Mouse (Mus musculus) kidney, embryonic 15.5 days (tissue): Measurements from ENCODE around the gene Tbc1d8b. TPM values are rescaled to one million over a fixed set of nuclear protein-coding genes. Genes with fewer than 3 reads are reported as not detected.
"Not testable (repeated sequence)": the region's sequence is repeated elsewhere in the genome, so short reads cannot be mapped to it uniquely, and the experiment has no call there.

ENCODE experiments used
- ATAC-seq: fragments of 200-750 bp; cut with Nextera tagmentation; replicated peaks from 2 replicates; pipeline ENCODE4 v1.8.0; 2017; ENCODE audit warnings: moderate TSS enrichment; ENCODE audit not compliant: low FRiP score
- H3K27ac ChIP-seq: fragments of 300-500 bp; sonication (generic); 2 replicates; pipeline ENCODE4 v1.5.1; 2015; ENCODE audit warnings: mild to moderate bottlenecking, inconsistent platforms
- H3K27me3 ChIP-seq: fragments of 300-500 bp; sonication (generic); 2 replicates; pipeline ENCODE4 v1.6.1; 2015; ENCODE audit warnings: inconsistent platforms
- H3K36me3 ChIP-seq: fragments of 300-500 bp; sonication (generic); 2 replicates; pipeline ENCODE4 v1.6.1; 2015; ENCODE audit warnings: inconsistent platforms
- H3K4me1 ChIP-seq: fragments of 300-500 bp; sonication (generic); 2 replicates; pipeline ENCODE4 v1.6.1; 2015; ENCODE audit warnings: inconsistent platforms
- H3K4me2 ChIP-seq: fragments of 300-500 bp; sonication (generic); 2 replicates; pipeline ENCODE4 v1.6.1; 2015; ENCODE audit warnings: moderate library complexity, mild to moderate bottlenecking, inconsistent platforms
- H3K4me3 ChIP-seq: fragments of 300-500 bp; sonication (generic); replicated peaks from 2 replicates; pipeline ENCODE4 v1.5.1; 2015; ENCODE audit warnings: mild to moderate bottlenecking, inconsistent platforms
- H3K9ac ChIP-seq: fragments of 300-500 bp; sonication (generic); 2 replicates; pipeline ENCODE4 v1.6.1; 2015; ENCODE audit warnings: mild to moderate bottlenecking, inconsistent platforms
- H3K9me3 ChIP-seq: fragments of 300-500 bp; sonication (generic); replicated peaks from 2 replicates; pipeline ENCODE4 v1.6.1; 2016; ENCODE audit warnings: inconsistent platforms
- WGBS: fragments of 180-500 bp; shearing (Covaris S2); methylation state at CpG from one replicate; pipeline ENCODE4 v1.1.7; 2015; ENCODE audit warnings: mixed read lengths; 5-methylcytosine and 5-hydroxymethylcytosine counted together
- polyA plus RNA-seq: library from polyadenylated mRNA; unstranded; fragments of >200 nt; fragmentation: Nextera tagmentation; extraction: Ambion mirVana; gene quantifications from 2 replicates; pipeline ENCODE4 v1.2.1, GENCODE M21; 2015

Tbc1d8b gene
- polyA plus RNA-seq, 1 experiment from 2014 or later, result 3.0 TPM

DNA sequence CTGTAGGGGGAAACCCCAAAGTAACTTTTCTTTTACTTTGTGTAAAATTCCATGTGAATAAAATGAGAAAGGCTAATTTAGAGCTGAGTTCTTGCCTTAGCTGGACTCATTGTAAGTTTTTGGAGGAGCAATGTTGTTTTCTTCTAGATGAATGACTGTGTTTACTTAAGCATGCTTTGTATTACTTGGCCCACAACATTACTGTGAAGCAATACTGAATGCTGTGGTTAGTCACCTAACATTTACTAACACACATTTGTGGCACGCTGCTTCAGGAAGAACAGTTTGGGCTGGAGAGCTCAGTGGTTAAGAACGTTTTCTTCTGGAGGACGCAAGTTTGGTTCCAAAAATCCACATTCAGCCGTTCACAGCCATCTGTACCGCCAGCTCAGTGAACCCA is 52.3 kb downstream of the Tbc1d8b start:
- no peak overlapping the region for H3K4me2 ChIP-seq
- no peak for ATAC-seq
- WGBS, result 88% methylated on average over 5 of the region's 5 CpGs

GRCm38 (mm10) chrX:139751855-139752254 is 67.1 kb downstream of the Tbc1d8b start:
- peaks cover 2% of the 10 kb centered on the region; the same call in 1 of the 2 replicates for H3K27me3 ChIP-seq
- H3K36me3 ChIP-seq, result peaks cover 4% of the 10 kb centered on the region; the same call in 1 of the 2 replicates
- WGBS, result 4% methylated on average over 1 of the region's 1 CpGs
- H3K27ac ChIP-seq, result no peak overlapping the region
- H3K9ac ChIP-seq, result no peak overlapping the region
- H3K4me2 ChIP-seq, result no peak overlapping the region
- no peak for ATAC-seq
- no peak overlapping the region for H3K4me3 ChIP-seq
- H3K4me1 ChIP-seq, result no peaks in the 10 kb centered on the region
- H3K9me3 ChIP-seq, result no peaks in the 10 kb centered on the region

More for the DNA sequence above, 52.3 kb downstream of the Tbc1d8b start:
- no peaks in the 10 kb centered on the region for H3K4me1 ChIP-seq
- H3K9me3 ChIP-seq, result no peaks in the 10 kb centered on the region
- H3K27me3 ChIP-seq, result peaks cover 18% of the 10 kb centered on the region
- no peak overlapping the region for H3K27ac ChIP-seq
- 0 out of 2 replicates have a peak, but pooled peaks cover 6% of the 10 kb centered on the region for H3K36me3 ChIP-seq
- no peak overlapping the region for H3K4me3 ChIP-seq
- no peak overlapping the region for H3K9ac ChIP-seq

DNA sequence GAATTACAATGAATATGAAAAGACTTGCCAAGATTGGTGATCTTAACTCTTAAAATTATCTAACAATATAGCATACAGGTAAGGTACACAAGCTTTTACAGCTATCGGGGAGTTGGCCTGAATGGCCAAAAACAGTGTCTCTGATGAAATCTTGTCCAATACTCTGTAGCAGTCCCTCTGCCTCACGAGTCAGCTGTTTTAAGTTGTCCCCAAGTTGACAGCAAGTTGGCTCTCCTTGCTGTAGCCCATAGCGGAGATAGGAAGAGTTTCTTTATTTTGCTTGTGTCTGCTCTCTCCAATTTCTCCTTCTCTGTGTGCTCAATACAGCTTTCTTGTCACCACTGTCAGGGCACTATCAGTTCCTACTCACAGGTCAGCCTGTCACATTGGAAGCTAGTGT is 73.8 kb downstream of the Tbc1d8b start:
- WGBS, result 81% methylated on average over 3 of the region's 3 CpGs
- not testable (repeated sequence) for H3K4me3 ChIP-seq, ATAC-seq

DNA sequence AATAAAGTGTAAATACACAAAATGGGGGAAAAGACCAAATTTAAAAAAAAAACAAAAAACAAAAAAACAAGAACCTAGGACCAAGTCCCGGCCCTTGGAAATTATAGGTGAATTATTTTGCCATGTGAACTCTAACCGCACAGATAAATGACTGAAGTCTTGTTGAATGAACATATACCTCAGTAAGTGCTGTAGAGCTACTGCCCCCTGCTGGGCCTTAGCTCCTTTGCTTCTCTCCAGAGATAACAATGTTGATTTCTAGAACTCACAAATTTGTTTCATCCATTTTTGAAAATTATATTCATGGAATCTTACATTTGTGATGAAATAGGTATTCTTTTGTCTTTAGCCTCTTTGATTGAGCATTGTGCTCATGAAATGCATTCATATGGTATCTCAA is 77.8 kb downstream of the Tbc1d8b start:
- no peak for ATAC-seq
- H3K27me3 ChIP-seq, result peaks cover 3% of the 10 kb centered on the region; the same call in 1 of the 2 replicates
- WGBS, result 81% methylated on average over 2 of the region's 2 CpGs

More for the DNA sequence above, 73.8 kb downstream of the Tbc1d8b start:
- not testable (repeated sequence) for H3K4me2 ChIP-seq, H3K27ac ChIP-seq, H3K36me3 ChIP-seq, H3K4me1 ChIP-seq, H3K27me3 ChIP-seq, H3K9me3 ChIP-seq, H3K9ac ChIP-seq

DNA sequence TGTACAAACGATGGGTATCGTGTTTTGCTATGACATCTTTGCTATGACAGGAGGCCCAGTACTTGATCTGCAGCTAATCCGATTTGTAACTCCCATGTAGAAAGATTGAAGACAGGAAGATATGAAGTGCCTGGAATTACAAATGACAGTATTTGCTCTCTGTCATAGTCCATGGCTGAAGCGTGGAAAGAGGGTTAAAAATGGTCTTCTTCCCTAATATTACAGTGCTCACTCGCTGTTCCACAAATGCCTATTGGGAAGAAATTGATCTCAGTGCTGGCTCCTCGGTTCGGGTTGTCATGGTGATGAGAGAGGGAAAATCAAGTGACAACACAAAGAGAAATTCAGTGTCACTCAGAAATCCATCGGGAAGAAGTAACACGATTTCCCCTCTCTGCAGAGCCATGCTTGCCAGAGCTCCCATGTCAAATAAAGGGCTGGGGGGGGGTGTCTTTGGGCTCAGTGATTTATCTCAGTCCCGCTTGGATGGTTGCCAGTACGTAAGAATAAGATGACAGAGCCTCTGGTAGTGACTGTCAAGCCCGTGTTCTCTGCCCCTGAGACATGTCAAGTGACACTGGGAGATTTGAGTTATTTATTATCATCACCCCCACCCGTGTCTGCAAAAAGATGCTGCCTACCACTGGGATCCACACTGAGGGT is 85.3 kb downstream of the Tbc1d8b start:
- Histone ChIP-seq H3K4me2 (no peak overlapping the region), H3K4me1 (no peaks in the 10 kb centered on the region), H3K9ac (no peak overlapping the region), H3K4me3 (no peak overlapping the region), H3K27me3 (peaks cover 36% of the 10 kb centered on the region), H3K36me3 (no peaks in the 10 kb centered on the region), H3K9me3 (no peaks in the 10 kb centered on the region), H3K27ac (no peak overlapping the region)
- no peak for ATAC-seq
- WGBS, result 75% methylated on average over 13 of the region's 13 CpGs

More for the DNA sequence above, 77.8 kb downstream of the Tbc1d8b start:
- H3K4me1 ChIP-seq, result no peaks in the 10 kb centered on the region
- no peaks in the 10 kb centered on the region for H3K36me3 ChIP-seq
- no peak overlapping the region for H3K9ac ChIP-seq
- no peak overlapping the region for H3K4me2 ChIP-seq
- no peak overlapping the region for H3K27ac ChIP-seq
- no peak overlapping the region for H3K4me3 ChIP-seq
- no peaks in the 10 kb centered on the region for H3K9me3 ChIP-seq

DNA sequence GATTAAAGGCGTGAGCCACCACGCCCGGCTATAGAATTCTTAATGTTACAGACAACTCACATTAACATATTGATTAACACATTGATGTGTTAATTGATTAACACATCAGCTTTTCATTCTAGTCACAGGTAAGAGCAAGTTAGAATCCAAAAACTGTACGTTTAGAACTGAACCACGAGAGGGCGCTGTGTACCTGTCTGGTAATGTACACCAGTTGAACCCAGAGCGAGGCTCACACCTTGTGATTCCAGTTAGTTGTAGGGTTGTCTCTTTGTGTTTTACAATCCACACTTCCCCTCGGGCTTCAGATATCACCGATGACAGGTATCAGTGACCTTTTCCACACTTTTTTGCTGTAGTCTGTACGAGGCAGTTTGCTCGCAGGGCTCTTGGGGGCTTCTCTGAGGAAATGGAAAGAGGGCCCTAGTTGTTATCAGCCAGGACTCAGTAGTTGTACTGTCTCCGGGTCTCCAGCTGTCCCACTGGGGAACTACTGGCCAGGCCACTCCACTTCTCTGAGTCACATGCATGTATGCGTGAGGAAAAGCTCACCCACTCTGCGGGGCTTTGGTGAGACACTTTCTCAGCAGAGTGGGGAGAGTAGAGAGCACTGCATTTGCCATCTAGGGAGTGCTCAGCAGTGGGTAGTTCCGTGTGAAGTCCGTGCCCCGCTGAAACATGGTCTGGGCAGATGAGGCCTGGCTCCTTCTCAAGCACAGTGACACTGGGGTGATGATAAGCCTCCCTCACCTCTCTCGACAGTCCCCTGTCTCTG is 89.7 kb downstream of the Tbc1d8b start:
- Histone ChIP-seq H3K9me3 (no peaks in the 10 kb centered on the region), H3K4me3 (no peak overlapping the region), H3K9ac (no peak overlapping the region), H3K27me3 (peaks cover 36% of the 10 kb centered on the region), H3K4me2 (no peak overlapping the region), H3K27ac (no peak overlapping the region), H3K4me1 (no peaks in the 10 kb centered on the region), H3K36me3 (no peaks in the 10 kb centered on the region)
- ATAC-seq, result peak; percentile 62; the same call in 1 of the 2 replicates
- 29% methylated on average over 18 of the region's 18 CpGs for WGBS

- no peaks in the 10 kb centered on the region for H3K4me1 ChIP-seq
- H3K4me2 ChIP-seq, result no peak overlapping the region
- no peak for ATAC-seq
- WGBS, result 60% methylated on average over 7 of the region's 7 CpGs
- H3K27ac ChIP-seq, result no peak overlapping the region
- H3K27me3 ChIP-seq, result peaks cover 32% of the 10 kb centered on the region
- no peaks in the 10 kb centered on the region for H3K9me3 ChIP-seq
- no peak overlapping the region for H3K9ac ChIP-seq
- no peak overlapping the region for H3K4me3 ChIP-seq
- H3K36me3 ChIP-seq, result no peaks in the 10 kb centered on the region
These were observed 90.4 kb downstream of the Tbc1d8b start for GRCm38 (mm10) chrX:139775084-139775612.

GRCm38 (mm10) chrX:139777357-139777756 is 92.6 kb downstream of the Tbc1d8b start:
- WGBS, result 42% methylated on average over 4 of the region's 4 CpGs
- H3K4me2 ChIP-seq, result no peak overlapping the region
- no peaks in the 10 kb centered on the region for H3K9me3 ChIP-seq
- peak; percentile 37; the same call in 1 of the 2 replicates for ATAC-seq
- H3K4me3 ChIP-seq, result no peak overlapping the region
- no peaks in the 10 kb centered on the region for H3K36me3 ChIP-seq
- H3K27ac ChIP-seq, result no peak overlapping the region
- peaks cover 31% of the 10 kb centered on the region for H3K27me3 ChIP-seq
- H3K9ac ChIP-seq, result no peak overlapping the region
- H3K4me1 ChIP-seq, result no peaks in the 10 kb centered on the region

DNA sequence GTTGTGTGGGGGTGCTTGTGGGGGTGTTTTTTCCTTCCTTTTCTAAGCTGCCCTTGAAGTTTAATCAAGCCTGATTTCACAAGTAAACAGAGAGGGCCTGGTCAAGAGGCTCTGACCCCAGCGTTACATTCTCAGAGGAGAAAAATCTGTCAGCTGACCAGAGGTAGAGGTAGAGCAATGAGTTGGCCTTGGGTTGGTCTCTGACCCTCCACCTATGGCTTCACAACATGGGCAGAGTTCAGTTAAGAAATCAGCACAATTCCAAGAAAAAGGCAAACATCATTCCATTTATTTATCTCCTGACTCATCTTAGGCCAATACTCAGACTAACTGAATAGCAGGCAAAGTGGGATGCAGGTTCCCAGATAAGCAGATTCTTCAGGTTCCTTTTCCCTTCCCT is 94.1 kb downstream of the Tbc1d8b start:
- H3K9ac ChIP-seq, result no peak overlapping the region
- H3K4me1 ChIP-seq, result no peaks in the 10 kb centered on the region
- peaks cover 36% of the 10 kb centered on the region for H3K27me3 ChIP-seq
- no peak for ATAC-seq
- 77% methylated on average over 1 of the region's 1 CpGs for WGBS
- H3K4me2 ChIP-seq, result no peak overlapping the region
- no peak overlapping the region for H3K27ac ChIP-seq
- no peak overlapping the region for H3K4me3 ChIP-seq
- no peaks in the 10 kb centered on the region for H3K36me3 ChIP-seq
- H3K9me3 ChIP-seq, result no peaks in the 10 kb centered on the region

- Histone ChIP-seq H3K27ac (no peak overlapping the region), H3K4me2 (no peak overlapping the region), H3K36me3 (no peaks in the 10 kb centered on the region), H3K4me3 (no peak overlapping the region), H3K4me1 (no peaks in the 10 kb centered on the region), H3K9ac (no peak overlapping the region), H3K27me3 (peaks cover 35% of the 10 kb centered on the region), H3K9me3 (no peaks in the 10 kb centered on the region)
- 77% methylated on average over 5 of the region's 5 CpGs for WGBS
- no peak for ATAC-seq
These were observed 94.6 kb downstream of the Tbc1d8b start for GRCm38 (mm10) chrX:139779401-139779800.

DNA sequence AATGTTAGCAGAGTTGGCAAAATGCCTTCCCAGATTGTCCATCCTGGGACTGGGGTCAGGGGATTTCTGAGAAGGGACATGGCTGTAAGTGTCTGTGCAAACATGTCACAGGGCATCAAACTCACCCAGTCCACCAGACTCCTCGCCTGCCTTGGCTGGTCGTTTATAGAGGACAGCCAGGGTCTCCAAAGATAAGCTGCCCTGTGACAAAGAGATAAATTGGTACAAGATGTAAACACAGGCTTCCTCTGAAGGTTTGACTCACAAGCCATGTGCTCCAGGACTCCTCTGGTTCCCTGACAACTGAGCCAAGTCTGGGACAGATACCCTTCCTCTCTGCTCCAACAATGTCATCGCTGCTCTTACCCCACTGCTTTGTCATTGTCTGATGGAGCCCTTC is 96.2 kb downstream of the Tbc1d8b start:
- no peak for ATAC-seq
- Histone ChIP-seq H3K4me2 (no peak overlapping the region), H3K4me3 (no peak overlapping the region), H3K27ac (no peak overlapping the region), H3K9me3 (no peaks in the 10 kb centered on the region), H3K9ac (no peak overlapping the region), H3K36me3 (no peaks in the 10 kb centered on the region), H3K4me1 (no peaks in the 10 kb centered on the region), H3K27me3 (peaks cover 30% of the 10 kb centered on the region)
- WGBS, result 62% methylated on average over 3 of the region's 3 CpGs

DNA sequence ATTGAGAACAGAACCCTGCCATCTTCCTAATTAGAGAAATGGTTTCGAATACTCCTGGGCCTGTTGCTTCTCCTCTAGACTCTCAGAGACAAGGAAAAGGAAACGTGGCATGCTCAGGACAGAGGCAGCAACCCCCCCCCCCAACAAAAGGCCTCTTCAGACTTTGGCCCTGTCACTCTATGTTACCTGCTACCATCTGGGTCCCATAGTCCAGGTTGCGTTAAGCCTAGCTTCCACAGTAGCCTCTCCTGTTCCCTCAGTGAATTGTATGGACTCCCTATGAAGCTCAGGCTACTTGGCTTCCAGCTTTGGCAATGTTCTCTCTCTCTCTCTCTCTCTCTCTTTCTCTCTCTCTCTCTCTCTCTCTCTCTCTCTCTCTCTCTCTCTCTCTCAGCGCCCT is 96.8 kb downstream of the Tbc1d8b start:
- H3K27me3 ChIP-seq, result peaks cover 30% of the 10 kb centered on the region
- H3K27ac ChIP-seq, result no peak overlapping the region
- no peaks in the 10 kb centered on the region for H3K4me1 ChIP-seq
- no peaks in the 10 kb centered on the region for H3K36me3 ChIP-seq
- H3K4me3 ChIP-seq, result no peak overlapping the region
- 74% methylated on average over 3 of the region's 4 CpGs for WGBS
- ATAC-seq, result no peak
- H3K4me2 ChIP-seq, result no peak overlapping the region
- H3K9ac ChIP-seq, result no peak overlapping the region
- no peaks in the 10 kb centered on the region for H3K9me3 ChIP-seq
